Mouse (Mus musculus) cerebellum, postnatal 14 days (tissue): Measurements from ENCODE around the gene Zfp239.
A peak's percentile ranks its signal among the peaks of the same experiment; 100 is the strongest.

Source experiments
- DNase-seq, 2 experiments: peaks; one replicate each; pipeline ENCODE4 v3.0.0; 2021; ENCODE audit warnings: mixed read lengths in 2 of 2

Gene Zfp239

DNA sequence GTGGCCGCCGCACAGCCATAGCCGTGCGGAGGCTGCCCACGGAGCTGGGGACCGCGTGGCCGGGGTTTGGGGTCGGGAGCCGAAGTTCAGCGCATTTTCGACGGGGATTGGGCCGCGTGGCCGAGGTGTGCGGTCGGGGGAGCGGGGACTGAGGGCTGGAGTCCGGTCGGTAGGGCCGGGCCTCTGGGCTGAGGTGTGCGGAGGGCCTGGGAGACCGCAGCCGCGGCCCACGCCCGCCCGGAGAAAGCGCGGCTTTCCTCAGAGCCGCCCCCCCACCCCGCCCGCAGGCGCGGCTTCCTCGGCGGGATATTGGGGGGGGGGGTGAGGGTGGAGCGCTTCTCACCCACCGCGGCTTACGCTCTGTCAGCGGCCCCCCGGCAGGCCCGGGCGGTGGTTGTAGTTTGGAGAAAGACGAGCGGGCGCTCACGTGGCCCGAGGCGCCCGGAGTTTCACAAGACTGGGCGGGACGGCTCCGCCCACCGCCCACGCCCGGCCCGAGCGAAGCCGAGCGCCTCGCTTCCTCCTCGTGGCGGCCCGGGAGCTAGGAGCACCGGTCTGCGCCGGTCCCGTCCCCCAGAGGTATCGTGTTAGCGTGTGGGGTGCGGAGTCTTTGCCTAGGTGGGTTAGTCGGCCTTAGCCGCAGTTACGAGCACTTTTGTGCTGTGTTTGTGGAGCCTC, 45.5 kb downstream of the Zfp239 start:
- peak; percentile 59 to 66 for DNase-seq

DNA sequence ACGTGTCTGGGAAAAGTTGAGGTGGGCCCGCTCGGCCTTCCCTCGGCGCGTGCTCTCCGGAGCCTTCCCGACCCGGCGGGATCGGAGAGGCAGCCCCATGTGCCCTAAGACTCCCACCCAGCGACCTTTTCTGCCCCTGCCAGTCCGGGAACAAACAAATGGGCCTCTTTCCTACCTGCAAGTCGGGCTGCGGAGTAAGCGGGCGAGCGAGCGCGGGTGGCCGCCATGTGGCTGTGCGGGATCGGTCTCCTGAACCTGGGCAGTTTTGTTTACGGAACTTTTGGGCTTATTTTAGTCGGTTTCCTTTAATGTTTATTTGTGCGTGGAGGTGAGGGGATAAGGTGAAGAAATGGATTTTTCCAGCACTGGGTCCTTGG, 46.1 kb downstream of the Zfp239 start:
- DNase-seq, result peak in 1 of 2 experiments; percentile 18

DNA sequence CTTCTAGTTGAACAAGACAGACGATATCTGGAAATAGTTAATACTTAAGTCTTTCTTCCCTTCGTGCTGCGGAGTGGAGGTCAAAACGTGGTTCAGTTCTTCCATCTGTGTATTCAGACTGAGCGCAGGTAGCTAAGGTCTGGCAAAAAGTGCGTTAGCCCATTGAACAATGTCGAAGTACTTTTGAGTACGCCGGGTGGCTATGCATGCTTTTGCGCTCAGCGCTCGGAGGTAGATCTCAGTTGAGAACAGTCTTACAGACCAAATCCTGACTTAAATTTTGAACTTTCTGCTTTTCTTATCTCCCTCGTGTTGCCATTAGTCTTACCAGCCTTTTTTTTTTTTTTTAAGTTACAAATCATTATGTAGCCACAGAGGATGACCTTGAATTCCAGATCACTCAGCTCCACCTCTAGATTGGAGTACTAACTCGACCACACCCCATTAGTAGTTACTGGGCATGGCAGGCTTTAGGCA, 46.6 kb downstream of the Zfp239 start:
- DNase-seq, result no peak

DNA sequence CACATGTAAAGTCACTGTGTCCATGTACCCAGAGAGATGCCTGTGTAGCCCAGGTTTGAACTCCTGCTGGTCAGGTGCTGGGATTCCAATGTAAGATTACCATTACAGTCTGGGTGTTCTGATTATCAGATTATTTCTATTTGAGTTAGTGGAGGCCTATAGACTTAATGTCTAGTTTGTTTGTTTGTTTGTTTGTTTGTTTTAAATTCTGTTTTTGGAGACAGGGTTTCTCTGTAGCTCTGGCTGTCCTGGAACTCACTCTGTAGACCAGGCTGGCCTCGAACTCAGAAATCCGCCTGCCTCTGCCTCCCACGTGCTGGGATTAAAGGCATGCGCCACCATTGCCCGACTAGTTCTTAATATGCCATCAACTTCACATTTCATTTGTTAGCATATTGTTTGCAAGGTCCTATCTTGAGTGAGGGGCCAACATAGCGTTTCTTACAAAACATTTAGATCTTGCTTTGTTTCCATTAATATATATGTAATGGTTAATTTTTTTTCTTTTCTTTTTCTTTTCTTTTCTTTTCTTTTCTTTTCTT, 48.3 kb downstream of the Zfp239 start:
- no peak for DNase-seq

DNA sequence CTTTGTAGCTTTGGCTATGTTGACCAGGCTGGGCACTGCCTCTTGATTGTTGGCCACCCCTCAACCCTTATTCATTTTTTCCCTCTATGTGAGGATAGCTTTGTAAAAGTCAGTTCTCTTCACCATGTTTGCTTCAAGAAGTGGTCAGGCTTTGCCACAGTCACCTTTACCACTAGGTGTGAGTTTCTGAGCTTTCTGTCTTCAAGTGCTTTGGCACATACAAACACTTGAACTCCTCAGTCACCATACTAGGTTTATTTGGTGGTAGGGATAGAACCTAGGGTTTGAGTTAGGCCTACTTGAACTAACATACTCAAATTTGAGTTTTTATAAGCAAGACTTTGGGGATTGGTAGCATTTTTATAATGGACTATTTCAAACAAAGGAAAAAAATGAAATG, 52.6 kb downstream of the Zfp239 start:
- DNase-seq, result no peak

DNA sequence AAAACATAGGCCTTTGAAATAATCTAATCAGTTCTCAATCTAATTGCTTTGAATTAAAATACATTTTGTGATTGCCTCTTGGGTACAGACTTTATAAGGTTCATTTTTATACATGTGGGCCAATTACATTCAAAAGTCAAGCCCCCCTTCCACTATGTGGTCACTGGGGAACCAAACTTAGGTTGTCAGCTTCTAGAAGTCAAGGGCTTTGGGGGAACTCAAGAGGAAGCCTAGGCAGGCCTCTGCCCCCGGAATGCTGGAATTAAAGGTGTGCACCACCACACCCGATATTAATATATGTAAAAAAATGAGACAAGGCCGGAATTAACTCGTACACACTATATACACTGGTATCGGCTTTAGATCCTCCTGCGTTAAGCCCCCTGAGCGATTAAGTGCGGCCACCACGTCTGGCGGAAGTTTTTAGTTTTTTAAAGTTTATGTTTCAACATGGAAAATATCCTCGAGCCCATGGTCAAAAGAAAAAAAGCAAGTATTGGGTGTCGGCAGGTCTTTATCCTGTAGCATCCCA, 54.4 kb downstream of the Zfp239 start:
- no peak for DNase-seq

DNA sequence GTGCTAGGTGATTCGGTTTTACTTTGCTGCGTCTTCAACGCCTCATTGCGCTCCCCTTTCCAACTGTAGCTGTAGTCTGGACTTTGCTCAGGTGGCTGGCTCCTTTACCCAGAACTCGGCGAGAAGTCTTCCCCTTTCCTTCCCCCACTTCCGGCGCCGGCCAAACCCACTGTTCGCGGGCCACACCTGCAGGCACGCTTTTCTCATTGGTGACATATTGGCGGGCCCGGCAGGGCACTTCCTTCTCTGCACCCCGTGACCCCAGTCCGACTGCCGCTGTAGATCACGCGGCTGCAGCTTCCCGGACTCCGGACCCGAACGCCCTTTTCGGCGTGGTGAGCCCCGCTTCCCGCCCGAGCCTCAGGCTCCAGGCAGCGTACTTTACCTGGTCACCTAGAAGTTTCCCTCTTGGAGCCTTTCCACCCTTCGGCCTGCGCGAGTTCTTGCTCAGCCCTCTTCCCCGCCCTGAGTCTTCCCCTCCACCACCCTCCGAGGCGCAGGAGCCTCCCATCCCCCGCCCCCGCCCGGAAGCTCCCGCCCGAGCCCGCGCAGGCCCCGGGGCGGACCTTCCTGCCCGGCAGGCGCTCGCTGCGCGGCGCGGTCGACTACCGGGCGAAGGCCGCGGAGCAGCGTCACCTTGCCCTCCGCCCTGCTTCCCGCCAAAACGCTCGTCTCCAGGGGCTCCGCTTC, 55.0 kb downstream of the Zfp239 start:
- peak; percentile 77 to 78 for DNase-seq

DNA sequence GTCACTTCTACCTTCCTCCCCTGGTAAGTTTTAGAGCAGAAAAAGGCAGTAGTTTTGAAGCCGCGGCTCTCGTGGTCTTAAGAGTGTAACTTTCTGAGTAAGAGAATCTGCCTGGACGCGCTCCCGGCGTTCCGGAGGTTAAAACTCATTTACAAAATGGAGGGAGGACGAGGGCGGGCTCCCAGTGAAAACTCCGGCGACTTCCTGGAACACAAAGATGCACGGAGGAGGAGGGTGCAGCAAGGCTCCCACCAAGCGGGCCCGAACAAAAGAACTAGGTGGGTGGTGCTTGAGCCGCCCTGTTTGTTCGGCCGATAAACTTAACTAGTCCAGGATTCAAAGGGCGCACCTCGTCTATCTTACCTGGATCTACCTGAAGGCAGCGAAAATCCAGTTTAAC, 55.7 kb downstream of the Zfp239 start:
- peak; percentile 51 to 57 for DNase-seq

DNA sequence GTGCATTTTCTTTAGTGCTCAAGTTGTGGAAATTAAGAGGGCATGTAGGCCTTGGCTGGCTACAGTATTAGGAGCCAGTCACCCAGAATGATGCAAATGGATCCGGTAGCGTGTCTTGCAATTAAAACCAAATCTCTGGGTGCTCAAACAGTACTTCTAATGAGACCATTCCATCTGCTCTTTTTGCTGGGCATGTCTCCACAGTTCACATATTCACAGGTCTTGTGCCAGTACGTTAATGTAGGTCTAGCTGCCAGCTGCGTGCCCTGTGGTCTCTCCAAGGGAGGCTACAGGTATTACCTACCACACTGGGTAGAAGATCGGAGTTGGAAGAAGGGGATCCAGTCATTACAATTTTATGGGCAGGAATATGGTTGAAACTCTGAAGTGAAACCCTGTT, 56.1 kb downstream of the Zfp239 start:
- peak in 1 of 2 experiments; percentile 17 for DNase-seq

DNA sequence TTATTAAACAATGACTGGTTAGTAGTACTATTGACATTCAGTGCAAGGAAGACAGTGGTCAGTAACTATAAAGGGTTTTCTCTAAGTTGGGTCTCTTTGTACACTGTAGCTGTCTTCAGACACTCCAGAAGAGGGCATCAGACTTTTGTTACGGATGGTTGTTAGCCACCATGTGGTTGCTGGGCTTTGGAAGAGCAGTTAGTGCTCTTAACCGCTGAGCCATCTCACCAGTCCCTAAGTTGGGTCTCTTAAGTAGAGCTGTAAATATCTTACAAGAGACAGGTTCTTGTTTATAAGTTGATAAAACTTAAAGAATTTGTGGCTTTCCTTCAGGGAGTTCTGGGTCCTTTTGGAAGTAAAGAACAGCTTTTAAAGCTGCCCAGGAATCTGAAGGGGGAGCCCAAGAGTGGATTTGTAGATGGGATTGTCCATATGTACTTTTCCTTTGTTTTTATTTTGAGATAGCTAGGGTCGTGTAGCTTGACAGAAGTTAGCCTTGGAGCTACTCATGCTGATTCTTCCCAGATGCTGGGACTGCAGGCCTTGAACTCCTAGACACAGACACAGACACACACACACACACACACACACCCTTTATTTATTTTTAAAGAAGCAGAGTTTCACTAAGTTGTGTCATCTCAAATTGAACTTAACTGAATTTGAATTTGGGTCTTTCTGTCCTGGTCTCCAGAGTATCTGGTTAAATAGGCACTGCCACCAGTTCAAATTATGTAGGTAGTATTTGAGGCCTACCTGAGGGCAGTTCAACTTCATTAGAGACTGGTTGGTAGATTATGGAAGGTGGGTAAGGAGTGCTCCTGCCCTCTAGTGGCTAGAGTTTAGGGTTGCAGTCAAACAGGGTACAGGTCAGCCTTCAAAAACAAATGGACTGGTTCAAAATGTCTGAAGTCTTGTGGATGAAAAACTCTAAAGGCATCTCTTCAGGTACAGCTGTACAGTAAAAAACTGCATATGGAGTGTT, 59.0 kb downstream of the Zfp239 start:
- peak; percentile 45 to 66 for DNase-seq

DNA sequence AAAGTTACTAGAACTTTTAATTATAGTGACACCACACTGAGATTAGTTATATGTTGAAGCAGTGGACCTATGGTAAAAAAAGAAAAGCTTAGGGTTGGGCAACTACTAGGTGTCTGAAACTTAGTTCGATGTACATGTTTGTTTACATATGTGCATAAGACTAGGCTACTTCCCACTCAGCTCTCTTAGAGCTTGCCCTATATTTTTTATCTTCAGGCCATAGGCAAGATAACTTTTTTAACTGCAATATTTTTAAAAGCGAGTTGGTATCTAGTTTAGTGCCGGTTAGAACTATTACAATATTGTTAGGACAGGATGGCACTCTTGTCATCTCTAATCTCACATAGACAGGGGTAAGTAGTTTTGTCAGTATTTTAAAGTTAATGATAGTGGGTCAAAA, 60.1 kb downstream of the Zfp239 start:
- no peak for DNase-seq
